Mouse (Mus musculus) CD4-positive, CD25-positive, alpha-beta regulatory T cell, adult 4 months (primary cell): ENCODE data around the gene Mob1a. TPM values are rescaled to one million over a fixed set of nuclear protein-coding genes. Genes with fewer than 3 reads are reported as not detected.

Experiments used
- ATAC-seq: one replicate; pipeline ENCODE4 v1.8.0; 2017
- polyA plus RNA-seq, 2 experiments: library from polyadenylated mRNA; unstranded; fragments of 100-300 nt; shearing (Covaris generic); gene quantifications; one replicate each; pipeline ENCODE4 v1.2.1; 2017

The Mob1a gene
- polyA plus RNA-seq: 10 to 100 TPM; 48.6 to 70.3 TPM

GRCm38 (mm10) chr6:83325525-83326393 lies at the start of gene Mob1a, which contains the start of gene Mthfd2:
Mob1a (plus strand) TSS chr6:83326016.
Mthfd2 (minus strand) TSS chr6:83325908.
- peak; percentile 97 for ATAC-seq

- ATAC-seq: no peak
Observed at GRCm38 (mm10) chr6:83277151-83277550, 48.7 kb upstream of the Mob1a start.

GRCm38 (mm10) chr6:83278881-83279280 lies 46.9 kb upstream of the Mob1a start:
- no peak for ATAC-seq

DNA sequence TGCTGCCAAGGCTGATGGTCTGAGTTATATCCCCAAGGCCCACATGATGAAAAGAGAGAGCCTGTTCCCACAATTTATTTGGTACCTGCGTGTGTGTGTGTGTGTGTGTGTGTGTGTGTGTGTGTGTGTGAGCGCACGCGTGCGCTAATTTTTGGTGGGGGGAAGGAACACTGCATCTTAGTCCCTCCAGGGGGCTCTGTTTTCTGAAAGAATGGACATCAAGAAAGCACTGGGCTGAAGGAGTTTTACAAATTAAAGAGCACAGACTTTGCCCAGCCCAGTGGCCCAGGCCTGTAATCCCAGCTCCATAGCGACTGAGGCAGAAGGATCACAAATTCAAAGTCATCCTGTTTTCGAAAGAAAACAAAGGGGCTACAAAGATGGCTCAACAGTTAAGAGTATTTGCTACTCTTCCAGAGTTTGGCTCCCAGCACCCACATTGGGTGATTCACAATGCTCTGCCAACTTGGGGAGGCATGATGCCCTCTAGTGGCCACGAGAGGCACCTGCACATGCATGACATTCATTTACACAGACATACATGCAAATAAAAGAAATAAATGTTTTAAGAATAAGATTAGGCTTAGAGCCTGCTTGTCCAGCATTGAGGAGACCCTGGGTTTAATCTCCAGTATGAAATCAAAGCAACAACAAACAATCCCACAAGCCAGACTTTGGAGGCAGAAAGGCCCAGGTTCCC lies 45.4 kb upstream of the Mob1a start:
- no peak for ATAC-seq

DNA sequence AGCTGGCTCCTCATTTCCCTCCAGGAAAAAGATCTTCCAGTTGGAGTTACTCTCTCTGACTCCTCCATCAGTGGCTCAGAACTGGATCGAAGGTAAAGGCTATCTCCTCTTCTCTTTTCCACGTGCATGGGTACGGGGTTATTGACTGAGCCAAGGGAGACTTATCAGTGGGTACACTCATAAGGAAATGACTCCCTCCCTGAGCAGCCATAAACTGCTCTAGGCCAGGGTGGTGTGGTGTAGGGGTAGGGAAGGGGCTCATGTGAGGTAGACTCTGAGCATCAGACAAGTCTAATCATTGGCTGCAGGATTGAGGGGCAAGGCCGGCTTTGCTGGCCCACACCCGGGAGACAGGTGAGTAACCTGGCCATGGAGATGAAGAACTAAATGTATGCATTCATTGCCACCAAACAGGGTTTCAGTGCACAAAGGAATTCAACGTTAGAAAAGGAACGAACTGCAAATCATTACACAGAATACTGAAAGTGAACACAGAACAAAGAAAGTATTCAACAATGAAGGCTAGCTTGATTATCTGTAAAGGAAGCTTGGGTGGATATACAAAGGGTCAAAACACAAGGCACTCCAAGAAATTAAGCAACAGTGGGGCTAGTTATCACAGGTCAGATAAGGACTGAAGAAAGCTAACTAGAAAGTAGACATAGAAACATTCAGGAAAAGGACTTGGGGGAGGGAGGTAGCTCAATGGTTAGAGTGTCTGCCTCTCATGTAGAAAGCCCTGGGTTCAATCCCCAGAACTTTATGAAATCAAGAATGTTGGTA lies 25.2 kb upstream of the Mob1a start:
- no peak for ATAC-seq

DNA sequence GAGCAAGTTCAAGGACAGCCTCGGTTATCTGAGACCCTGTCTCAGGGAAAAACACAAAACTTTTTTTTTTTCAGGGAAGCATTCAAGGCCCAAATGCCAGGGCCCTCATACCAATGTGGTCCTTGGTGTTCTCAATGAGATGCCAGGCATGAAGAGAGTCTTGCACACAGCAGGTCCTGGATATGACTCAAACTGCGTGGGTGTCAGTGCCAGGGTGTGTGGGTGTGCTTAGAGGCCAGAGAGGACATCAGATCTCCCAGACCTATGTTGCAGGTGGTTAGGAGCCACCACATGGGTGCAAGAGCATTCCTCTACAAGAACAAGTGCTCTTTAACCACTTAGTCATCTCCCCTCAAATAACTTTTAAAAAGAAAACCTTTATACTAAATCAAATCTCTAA lies 24.5 kb upstream of the Mob1a start:
- no peak for ATAC-seq

DNA sequence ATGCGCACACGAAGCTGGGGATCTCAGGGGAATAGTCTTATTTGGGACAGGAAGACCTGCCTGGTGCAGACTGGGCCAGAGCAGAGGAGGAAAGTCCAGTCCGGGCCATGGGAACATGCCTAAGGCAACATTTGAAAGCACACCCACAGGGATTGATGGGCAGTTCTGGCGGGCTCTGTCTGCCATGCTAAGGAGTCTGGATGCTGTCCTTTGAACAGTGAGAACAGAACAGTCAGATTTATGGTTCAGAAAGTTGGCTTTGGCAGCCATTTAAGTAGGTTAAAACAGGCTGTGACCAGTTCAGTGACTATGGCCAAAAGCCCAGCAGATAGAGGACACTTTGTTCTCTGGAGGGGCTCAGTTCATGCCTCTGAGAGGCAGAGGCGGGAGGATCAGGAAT lies 23.6 kb upstream of the Mob1a start:
- ATAC-seq: no peak

- ATAC-seq: no peak
Observed at GRCm38 (mm10) chr6:83309017-83309416, 16.8 kb upstream of the Mob1a start.

DNA sequence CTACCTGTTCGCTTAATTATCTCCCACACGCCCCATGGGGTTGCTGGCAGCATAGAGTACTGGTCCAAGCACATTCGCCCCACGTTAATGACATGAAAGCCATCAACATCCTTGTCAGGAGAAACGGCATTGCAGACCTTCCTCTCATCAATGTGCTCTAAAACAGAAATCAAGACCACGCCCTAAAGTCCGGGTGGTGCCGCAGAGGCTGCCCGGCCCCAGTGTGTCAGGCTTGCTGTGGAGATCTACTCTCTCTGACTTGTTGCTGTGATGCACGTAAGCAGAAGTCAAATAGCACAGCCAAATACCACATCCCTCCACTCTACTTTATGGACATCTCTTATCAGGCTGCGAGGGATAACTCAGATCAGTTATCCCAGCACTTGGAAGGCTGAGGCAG lies 14.6 kb upstream of the Mob1a start:
- no peak for ATAC-seq

- ATAC-seq: peak; percentile 22
Observed at GRCm38 (mm10) chr6:83312021-83312420, 13.8 kb upstream of the Mob1a start.

GRCm38 (mm10) chr6:83312514-83312913 lies 13.3 kb upstream of the Mob1a start:
- peak; percentile 74 for ATAC-seq

DNA sequence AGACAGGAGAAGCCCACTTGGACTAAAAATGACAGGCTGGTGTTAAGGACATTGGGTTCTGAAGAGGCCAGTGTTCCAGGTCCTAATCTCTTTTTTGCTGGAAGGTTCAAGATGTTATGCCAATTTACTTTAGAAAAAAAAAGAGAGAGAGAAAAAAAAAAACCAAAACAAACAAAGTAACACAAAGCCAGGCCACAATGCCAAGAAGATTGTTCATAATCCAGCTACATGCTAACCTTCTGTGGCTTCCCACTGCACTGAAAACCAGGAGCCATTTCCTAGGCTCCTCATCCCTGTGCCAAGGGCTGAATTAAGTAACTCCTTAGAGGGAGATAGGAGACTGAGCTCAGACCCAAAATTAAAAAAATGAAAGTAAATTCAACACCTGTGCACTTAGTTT lies 10.5 kb upstream of the Mob1a start:
- ATAC-seq: no peak

GRCm38 (mm10) chr6:83316022-83316421 lies 9.8 kb upstream of the Mob1a start:
- ATAC-seq: no peak

GRCm38 (mm10) chr6:83317108-83317741 lies 8.6 kb upstream of the Mob1a start:
- peak; percentile 89 for ATAC-seq

DNA sequence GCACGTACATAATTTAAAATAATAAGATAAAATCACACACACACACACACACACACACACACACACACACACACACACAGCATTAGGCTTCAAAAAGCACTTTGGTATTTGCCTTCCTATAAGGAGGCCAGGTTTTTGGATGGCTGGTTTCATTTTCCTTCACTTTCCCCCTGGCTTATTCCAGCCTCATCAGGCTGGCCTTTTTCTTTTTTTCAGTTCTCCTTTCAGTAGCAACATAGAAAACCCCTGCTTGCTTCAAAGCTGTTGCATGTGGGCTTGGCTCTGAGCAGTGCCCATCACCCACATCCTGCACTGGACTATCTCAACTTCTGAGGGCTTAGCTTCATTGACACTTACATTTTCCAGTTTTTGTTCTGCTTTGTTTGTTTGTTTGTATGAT lies 3.9 kb upstream of the Mob1a start:
- no peak for ATAC-seq

DNA sequence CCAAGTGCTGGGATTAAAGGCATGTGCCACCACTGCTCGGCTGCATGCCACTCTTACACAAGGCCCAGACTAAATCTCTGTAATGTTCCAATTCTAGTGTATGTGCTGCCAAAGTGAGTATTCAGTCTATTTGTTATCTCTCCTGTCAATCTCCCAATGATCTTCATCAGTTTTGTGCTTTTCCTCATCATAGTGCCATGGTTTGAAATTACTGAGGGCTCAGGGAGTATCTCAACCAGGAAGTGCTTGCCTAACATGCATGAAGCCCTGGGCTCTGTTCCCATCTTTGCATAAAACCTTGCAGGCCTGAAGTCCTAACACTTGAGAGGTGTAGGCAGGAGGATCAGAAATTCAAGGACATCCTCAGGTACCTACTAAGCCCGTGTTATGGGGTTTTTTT lies 3.0 kb upstream of the Mob1a start:
- no peak for ATAC-seq

GRCm38 (mm10) chr6:83323652-83324419 lies 2.0 kb upstream of the Mob1a start:
- ATAC-seq: no peak

DNA sequence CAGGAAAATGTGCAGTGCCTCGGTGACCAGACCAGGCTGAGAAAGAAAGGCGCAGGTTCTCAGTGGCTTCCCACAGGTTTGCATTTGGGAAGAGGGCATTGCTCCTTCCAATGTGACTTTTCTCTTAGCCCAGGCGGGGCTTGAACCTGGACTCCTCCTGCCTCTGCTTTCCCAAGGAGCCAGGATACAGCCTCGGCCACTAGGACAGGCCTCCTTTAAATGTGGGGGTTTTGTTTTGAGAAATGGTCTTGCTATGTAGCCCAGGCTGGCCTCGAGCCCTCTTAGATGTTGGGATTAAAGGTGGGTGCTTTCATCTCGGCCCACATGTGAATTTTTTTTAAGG lies 549 bp downstream of the Mob1a start:
- no peak for ATAC-seq

GRCm38 (mm10) chr6:83326761-83327160 lies 945 bp downstream of the Mob1a start:
- no peak for ATAC-seq

- no peak for ATAC-seq
Observed at GRCm38 (mm10) chr6:83327591-83328190, 1.9 kb downstream of the Mob1a start.

DNA sequence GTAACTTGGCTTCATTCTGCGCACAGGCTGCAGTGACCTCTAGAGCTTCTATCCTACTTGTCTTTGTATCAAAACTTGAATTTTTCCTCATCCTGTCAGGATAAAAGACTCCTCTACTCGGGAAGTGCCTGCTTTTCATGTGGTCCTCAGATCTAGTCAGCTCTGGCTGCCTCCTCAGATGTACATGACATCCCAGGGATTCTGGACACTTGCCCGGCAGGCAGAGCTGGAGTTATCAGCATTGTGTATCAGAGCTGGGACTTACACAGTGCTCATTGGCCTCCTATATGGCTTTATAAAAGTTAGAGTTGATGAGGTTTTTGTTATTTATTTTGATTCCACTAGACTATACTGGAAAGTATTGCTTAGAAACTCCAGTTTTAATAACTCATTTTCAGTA lies 15.6 kb downstream of the Mob1a start:
- no peak for ATAC-seq

- ATAC-seq: no peak
Observed at GRCm38 (mm10) chr6:83342957-83343356, 17.1 kb downstream of the Mob1a start.
